Mouse (Mus musculus): Measurements from ENCODE around the gene Dnah6. TPM values are rescaled to one million over a fixed set of nuclear protein-coding genes. Genes with fewer than 3 reads are reported as not detected.

Gene Dnah6
- polyA plus RNA-seq, 1 experiment from 2014 or later: 0.07 TPM

DNA sequence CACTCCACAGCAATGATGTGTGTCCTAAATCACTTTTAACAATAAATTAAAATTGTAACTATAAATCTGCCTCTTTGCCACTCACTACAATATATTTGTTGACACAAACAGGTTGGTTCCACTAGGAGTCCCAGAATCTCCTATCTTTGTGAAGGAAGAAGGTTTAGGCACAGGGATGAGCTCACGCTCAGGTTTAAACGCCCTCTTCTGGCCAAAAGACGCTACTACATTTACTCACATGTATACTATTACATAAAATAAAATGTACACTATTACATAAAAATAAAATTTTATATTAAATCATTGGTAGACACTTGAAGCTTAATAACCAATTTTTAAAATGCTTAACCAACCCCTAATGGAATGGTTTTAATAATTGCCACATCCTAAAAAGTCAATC lies 201.4 kb downstream of the Dnah6 start:
- Histone ChIP-seq H3K4me1 (replicated peaks; ENCODE audit: control insufficient read depth, insufficient read depth, low read length) (no peaks in the 10 kb centered on the region), H3K27ac (ENCODE audit: low read depth) (no peak overlapping the region), H3K4me3 (ENCODE audit: low read depth, low read length) (no peak overlapping the region), H3K9ac (ENCODE audit: low read length) (no peak overlapping the region), H3K36me3 (ENCODE audit: control insufficient read depth, insufficient read depth, low read length) (no peaks in the 10 kb centered on the region), H3K4me2 (ENCODE audit: low read length) (no peak overlapping the region), H3K9me3 (ENCODE audit: control insufficient read depth, low read length) (0 out of 2 replicates have a peak, but pooled peaks cover 3% of the 10 kb centered on the region), H3K27me3 (replicated peaks; ENCODE audit: control insufficient read depth, insufficient read depth, low read length) (no peaks in the 10 kb centered on the region)
- no peak for ATAC-seq (replicated peaks; ENCODE audit: low FRiP score, low TSS enrichment, low read depth)
- DNase-seq (ENCODE audit: low spot score): no peak
- WGBS: 7% methylated on average over 3 of the region's 3 CpGs

DNA sequence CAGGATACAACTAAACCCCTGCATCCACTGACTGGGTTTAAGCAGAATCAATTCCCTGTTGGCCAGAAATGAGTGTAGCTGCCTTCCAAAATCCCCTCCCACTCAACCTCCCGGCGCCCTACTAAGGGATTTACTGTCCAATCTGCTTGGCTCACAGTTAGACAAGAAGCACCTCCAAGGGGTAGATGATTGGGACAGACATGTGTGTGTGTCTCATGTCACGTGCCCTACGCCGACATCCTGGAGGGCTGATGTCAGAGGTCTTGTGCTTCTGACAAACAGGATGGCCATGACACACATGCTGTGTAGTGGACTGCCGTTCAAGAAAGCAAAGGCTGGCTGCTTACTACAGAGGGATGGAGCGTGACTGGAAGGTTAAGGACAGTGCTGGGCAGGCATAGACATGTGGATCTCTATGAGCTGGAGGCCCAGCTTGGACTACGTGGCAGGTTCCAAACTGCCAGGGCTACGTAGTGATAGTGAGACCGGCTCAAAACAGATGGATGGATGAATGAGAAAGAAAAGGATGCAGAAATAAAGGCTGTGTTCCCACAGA lies 202.6 kb downstream of the Dnah6 start:
- ATAC-seq (replicated peaks; ENCODE audit: low FRiP score, low TSS enrichment, low read depth) (no peak), DNase-seq (ENCODE audit: low spot score) (no peak)
- Histone ChIP-seq H3K27ac (ENCODE audit: low read depth) (no peak overlapping the region), H3K9ac (ENCODE audit: low read length) (no peak overlapping the region), H3K27me3 (replicated peaks; ENCODE audit: control insufficient read depth, insufficient read depth, low read length) (no peaks in the 10 kb centered on the region), H3K9me3 (ENCODE audit: control insufficient read depth, low read length) (0 out of 2 replicates have a peak, but pooled peaks cover 3% of the 10 kb centered on the region), H3K4me1 (replicated peaks; ENCODE audit: control insufficient read depth, insufficient read depth, low read length) (0 out of 2 replicates have a peak, but pooled peaks cover 3% of the 10 kb centered on the region), H3K4me3 (ENCODE audit: low read depth, low read length) (no peak overlapping the region), H3K4me2 (ENCODE audit: low read length) (no peak overlapping the region), H3K36me3 (ENCODE audit: control insufficient read depth, insufficient read depth, low read length) (no peaks in the 10 kb centered on the region)
- WGBS: 88% methylated on average over 10 of the region's 10 CpGs

GRCm38 (mm10) chr6:73014317-73015160 lies 206.9 kb downstream of the Dnah6 start:
- no peak overlapping the region for H3K27ac ChIP-seq (ENCODE audit: low read depth)
- no peak overlapping the region for H3K9ac ChIP-seq (ENCODE audit: low read length)
- no peak overlapping the region for H3K4me2 ChIP-seq (ENCODE audit: low read length)
- H3K9me3 ChIP-seq (ENCODE audit: control insufficient read depth, low read length): no peaks in the 10 kb centered on the region
- DNase-seq (ENCODE audit: low spot score): no peak
- H3K36me3 ChIP-seq (ENCODE audit: control insufficient read depth, insufficient read depth, low read length): no peaks in the 10 kb centered on the region
- no peak overlapping the region for H3K4me3 ChIP-seq (ENCODE audit: low read depth, low read length)
- no peak for ATAC-seq (replicated peaks; ENCODE audit: low FRiP score, low TSS enrichment, low read depth)
- 44% methylated on average over 13 of the region's 13 CpGs for WGBS
- H3K4me1 ChIP-seq (replicated peaks; ENCODE audit: control insufficient read depth, insufficient read depth, low read length): 0 out of 2 replicates have a peak, but pooled peaks cover 3% of the 10 kb centered on the region
- H3K27me3 ChIP-seq (replicated peaks; ENCODE audit: control insufficient read depth, insufficient read depth, low read length): no peaks in the 10 kb centered on the region

- Histone ChIP-seq H3K4me2 (ENCODE audit: low read length) (no peak overlapping the region), H3K27ac (ENCODE audit: low read depth) (no peak overlapping the region), H3K9ac (ENCODE audit: low read length) (no peak overlapping the region), H3K9me3 (ENCODE audit: control insufficient read depth, low read length) (no peaks in the 10 kb centered on the region), H3K27me3 (replicated peaks; ENCODE audit: control insufficient read depth, insufficient read depth, low read length) (no peaks in the 10 kb centered on the region), H3K4me3 (ENCODE audit: low read depth, low read length) (no peak overlapping the region), H3K36me3 (ENCODE audit: control insufficient read depth, insufficient read depth, low read length) (no peaks in the 10 kb centered on the region), H3K4me1 (replicated peaks; ENCODE audit: control insufficient read depth, insufficient read depth, low read length) (0 out of 2 replicates have a peak, but pooled peaks cover 3% of the 10 kb centered on the region)
- WGBS: 87% methylated on average over 8 of the region's 8 CpGs
- DNase-seq (ENCODE audit: low spot score) (no peak), ATAC-seq (replicated peaks; ENCODE audit: low FRiP score, low TSS enrichment, low read depth) (no peak)
These were observed 208.5 kb downstream of the Dnah6 start for GRCm38 (mm10) chr6:73012931-73013330.

DNA sequence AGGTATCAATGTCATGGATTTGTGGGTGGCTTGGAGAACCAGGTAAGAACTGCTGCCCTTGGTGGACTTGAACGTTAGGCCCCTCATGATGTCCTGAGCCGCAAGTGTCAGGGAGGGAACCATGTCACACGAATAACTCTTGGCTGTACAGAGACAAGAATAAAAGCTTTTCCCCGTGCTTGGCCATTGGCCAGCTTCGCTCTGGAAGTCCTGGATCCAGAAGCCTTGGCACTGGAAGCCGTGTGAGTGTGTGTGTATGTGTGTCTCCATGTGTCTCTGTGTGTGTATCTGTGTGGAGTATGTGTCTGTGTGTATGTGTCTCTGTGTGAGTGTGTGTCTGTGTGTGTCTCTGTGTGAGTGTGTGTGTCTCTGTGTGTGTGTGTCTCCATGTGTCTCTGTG lies 209.6 kb downstream of the Dnah6 start:
- H3K36me3 ChIP-seq (ENCODE audit: control insufficient read depth, insufficient read depth, low read length): no peaks in the 10 kb centered on the region
- H3K9me3 ChIP-seq (ENCODE audit: control insufficient read depth, low read length): no peaks in the 10 kb centered on the region
- H3K4me2 ChIP-seq (ENCODE audit: low read length): no peak overlapping the region
- no peak overlapping the region for H3K9ac ChIP-seq (ENCODE audit: low read length)
- no peak overlapping the region for H3K27ac ChIP-seq (ENCODE audit: low read depth)
- no peaks in the 10 kb centered on the region for H3K27me3 ChIP-seq (replicated peaks; ENCODE audit: control insufficient read depth, insufficient read depth, low read length)
- WGBS: 66% methylated on average over 6 of the region's 6 CpGs
- no peak for DNase-seq (ENCODE audit: low spot score)
- no peak for ATAC-seq (replicated peaks; ENCODE audit: low FRiP score, low TSS enrichment, low read depth)
- 0 out of 2 replicates have a peak, but pooled peaks cover 3% of the 10 kb centered on the region for H3K4me1 ChIP-seq (replicated peaks; ENCODE audit: control insufficient read depth, insufficient read depth, low read length)
- no peak overlapping the region for H3K4me3 ChIP-seq (ENCODE audit: low read depth, low read length)

GRCm38 (mm10) chr6:73010073-73010472 lies 211.4 kb downstream of the Dnah6 start:
- no peaks in the 10 kb centered on the region for H3K27me3 ChIP-seq (replicated peaks; ENCODE audit: control insufficient read depth, insufficient read depth, low read length)
- H3K36me3 ChIP-seq (ENCODE audit: control insufficient read depth, insufficient read depth, low read length): no peaks in the 10 kb centered on the region
- 41% methylated on average over 6 of the region's 6 CpGs for whole genome bisulfite sequencing
- ATAC-seq (replicated peaks; ENCODE audit: low FRiP score, low TSS enrichment, low read depth): no peak
- DNase-seq (ENCODE audit: low spot score): peak; percentile 73
- H3K27ac ChIP-seq (ENCODE audit: low read depth): no peak overlapping the region
- H3K4me3 ChIP-seq (ENCODE audit: low read depth, low read length): no peak overlapping the region
- H3K4me2 ChIP-seq (ENCODE audit: low read length): no peak overlapping the region
- H3K9ac ChIP-seq (ENCODE audit: low read length): no peak overlapping the region
- H3K9me3 ChIP-seq (ENCODE audit: control insufficient read depth, low read length): no peaks in the 10 kb centered on the region
- H3K4me1 ChIP-seq (replicated peaks; ENCODE audit: control insufficient read depth, insufficient read depth, low read length): 0 out of 2 replicates have a peak, but pooled peaks cover 3% of the 10 kb centered on the region

DNA sequence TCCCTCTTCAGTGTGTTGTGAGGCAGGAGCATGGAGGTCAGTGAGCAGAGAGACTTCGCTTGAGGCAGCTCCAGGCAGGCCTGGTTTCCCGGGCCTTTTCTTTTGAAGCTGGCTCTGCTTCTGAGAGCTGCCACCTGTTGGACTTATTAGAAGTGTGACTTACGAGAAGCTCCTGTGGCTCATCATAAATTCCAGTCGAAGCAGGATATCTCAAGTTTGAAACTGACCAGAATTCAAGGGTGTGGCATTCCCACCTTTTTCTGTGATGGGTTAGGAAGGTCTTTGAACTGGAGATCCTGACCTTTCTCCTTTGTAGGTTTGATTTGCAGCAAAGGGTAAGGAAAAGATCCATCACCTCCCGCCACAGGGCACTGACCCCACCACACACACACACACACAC lies 217.8 kb downstream of the Dnah6 start:
- Histone ChIP-seq H3K36me3 (ENCODE audit: control insufficient read depth, insufficient read depth, low read length) (no peaks in the 10 kb centered on the region), H3K4me3 (ENCODE audit: low read depth, low read length) (no peak overlapping the region), H3K9me3 (ENCODE audit: control insufficient read depth, low read length) (no peaks in the 10 kb centered on the region), H3K27ac (ENCODE audit: low read depth) (no peak overlapping the region), H3K27me3 (replicated peaks; ENCODE audit: control insufficient read depth, insufficient read depth, low read length) (no peaks in the 10 kb centered on the region), H3K9ac (ENCODE audit: low read length) (no peak overlapping the region), H3K4me1 (replicated peaks; ENCODE audit: control insufficient read depth, insufficient read depth, low read length) (no peaks in the 10 kb centered on the region), H3K4me2 (ENCODE audit: low read length) (no peak overlapping the region)
- DNase-seq (ENCODE audit: low spot score) (no peak), ATAC-seq (replicated peaks; ENCODE audit: low FRiP score, low TSS enrichment, low read depth) (no peak)
- 58% methylated on average over 5 of the region's 5 CpGs for WGBS

- ATAC-seq (replicated peaks; ENCODE audit: low FRiP score, low TSS enrichment, low read depth) (no peak), DNase-seq (ENCODE audit: low spot score) (no peak)
- 63% methylated on average over 1 of the region's 1 CpGs for WGBS
- Histone ChIP-seq H3K4me1 (replicated peaks; ENCODE audit: control insufficient read depth, insufficient read depth, low read length) (no peaks in the 10 kb centered on the region), H3K27ac (ENCODE audit: low read depth) (no peak overlapping the region), H3K27me3 (replicated peaks; ENCODE audit: control insufficient read depth, insufficient read depth, low read length) (no peaks in the 10 kb centered on the region), H3K9me3 (ENCODE audit: control insufficient read depth, low read length) (no peaks in the 10 kb centered on the region), H3K4me2 (ENCODE audit: low read length) (no peak overlapping the region), H3K4me3 (ENCODE audit: low read depth, low read length) (no peak overlapping the region), H3K9ac (ENCODE audit: low read length) (no peak overlapping the region), H3K36me3 (ENCODE audit: control insufficient read depth, insufficient read depth, low read length) (no peaks in the 10 kb centered on the region)
These were observed 219.1 kb downstream of the Dnah6 start for GRCm38 (mm10) chr6:73002391-73002790.

All from intestine, embryonic 14.5 days (tissue).